Mouse (Mus musculus) ES-E14 (cell line): ENCODE data around the gene Pdlim1.

Experiments used
- HCFC1 ChIP-seq: IDR thresholded peaks from 2 replicates; pipeline ENCODE4 v1.6.1; 2012; ENCODE audit warnings: low read length, inconsistent platforms, borderline replicate concordance; ENCODE audit not compliant: insufficient read depth
- ZNF384 ChIP-seq: IDR thresholded peaks from 2 replicates; pipeline ENCODE4 v1.6.1; 2012; ENCODE audit warnings: low read depth, low read length, inconsistent platforms

GRCm38 (mm10) chr19:40290099-40290724, 18.6 kb upstream of the Pdlim1 start:
- TF ChIP-seq ZNF384 (no peak), HCFC1 (no peak)
